Mouse (Mus musculus): ENCODE measurements around the gene Stx1a.

DNA sequence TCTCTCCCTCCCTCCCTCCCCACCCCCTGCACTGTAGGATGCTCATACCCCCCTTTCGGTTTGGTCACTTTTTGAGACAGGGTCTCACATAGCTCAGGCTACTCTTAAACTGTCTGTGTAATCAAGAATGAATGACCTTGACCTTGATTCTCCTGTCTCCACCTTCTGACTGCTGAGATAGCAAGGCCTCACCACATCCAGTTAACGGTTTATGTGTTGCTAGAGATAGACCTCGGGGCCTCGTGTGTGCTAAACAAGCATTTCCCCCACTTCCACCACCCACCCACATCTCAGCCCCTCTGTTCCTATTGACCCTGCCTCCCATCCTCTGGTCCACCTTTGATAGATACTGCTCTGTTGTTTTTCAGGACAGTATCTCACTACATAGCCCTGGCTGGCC lies 45.4 kb upstream of the Stx1a start:
- TF ChIP-seq CEBPB (IDR thresholded peaks at IDR 0.05; ENCODE audit: low read depth) (no peak), CTCF (IDR thresholded peaks at IDR 0.05; ENCODE audit: control insufficient read depth, insufficient read depth, insufficient read length) (no peak), USF1 (IDR thresholded peaks at IDR 0.05; ENCODE audit: low read depth) (no peak), MYOG (IDR thresholded peaks at IDR 0.05; ENCODE audit: control insufficient read depth, extremely low read depth, insufficient read length) (no peak), MAX (IDR thresholded peaks at IDR 0.05) (no peak)
